Mouse (Mus musculus) thymus, adult 2 months (tissue): ENCODE data around the gene Wdr45. TPM values are rescaled to one million over a fixed set of nuclear protein-coding genes. Genes with fewer than 3 reads are reported as not detected.

Experiments
- DNase-seq: peaks from one replicate; pipeline ENCODE4 v3.0.0; 2021
- H3K27ac ChIP-seq: fragments of 200-500 bp; 2 replicates; pipeline ENCODE4 v1.5.1; 2012; ENCODE audit warnings: low read length, control low read depth; ENCODE audit not compliant: control insufficient read depth, insufficient read depth
- H3K27me3 ChIP-seq: fragments of 200-500 bp; 2 replicates; pipeline ENCODE4 v1.6.1; 2012; ENCODE audit warnings: mild to moderate bottlenecking, low read length, moderate library complexity, mixed read lengths; ENCODE audit not compliant: control insufficient read depth, insufficient read depth
- H3K36me3 ChIP-seq: fragments of 200-500 bp; 2 replicates; pipeline ENCODE4 v1.6.1; 2012; ENCODE audit warnings: mild to moderate bottlenecking, low read length, moderate library complexity; ENCODE audit not compliant: control insufficient read depth, insufficient read depth
- H3K4me1 ChIP-seq: fragments of 200-500 bp; replicated peaks from 2 replicates; pipeline ENCODE4 v1.6.1; 2012; ENCODE audit warnings: low read length; ENCODE audit not compliant: control insufficient read depth, insufficient read depth
- H3K4me3 ChIP-seq: fragments of 200-500 bp; 2 replicates; pipeline ENCODE4 v1.5.1; 2012; ENCODE audit warnings: mild to moderate bottlenecking, low read length, control low read depth, moderate library complexity; ENCODE audit not compliant: control insufficient read depth, insufficient read depth
- CTCF ChIP-seq: fragments of 200-500 bp; IDR thresholded peaks from 2 replicates; pipeline ENCODE4 v1.5.1; 2012; ENCODE audit warnings: mild to moderate bottlenecking, control low read depth, low read length, moderate library complexity, borderline replicate concordance; ENCODE audit not compliant: control insufficient read depth, poor library complexity, insufficient read depth; ENCODE audit errors: extremely low read depth
- POLR2A ChIP-seq: fragments of 200-500 bp; IDR thresholded peaks from 2 replicates; pipeline ENCODE4 v1.6.1; 2012; ENCODE audit warnings: mild to moderate bottlenecking, low read length, control low read depth, moderate library complexity; ENCODE audit not compliant: control insufficient read depth, poor library complexity, insufficient read depth; ENCODE audit errors: extremely low read depth
- WGBS: fragments of 180-500 bp; shearing (Covaris S2); methylation state at CpG from one replicate; pipeline ENCODE4 v1.1.7; 2018; 5-methylcytosine and 5-hydroxymethylcytosine counted together
- polyA plus RNA-seq: library from polyadenylated mRNA; depleted of rRNA; stranded (reverse); fragments of >200 nt; gene quantifications from 2 replicates; pipeline ENCODE4 v1.2.3, GENCODE M21; 2012

Gene Wdr45
- polyA plus RNA-seq, 1 experiment = 105 TPM

GRCm38 (mm10) chrX:7673578-7674281, 40.4 kb upstream of the Wdr45 start:
- 3% methylated on average over 12 of the region's 12 CpGs for WGBS
- H3K27ac ChIP-seq = peak overlapping the region; percentile 1; the same call in 1 of the 2 replicates
- H3K4me1 ChIP-seq = peaks cover 29% of the 10 kb centered on the region
- peak; percentile 43 for DNase-seq
- no peak overlapping the region for H3K4me3 ChIP-seq
- TF ChIP-seq CTCF (no peak), POLR2A (no peak)
- H3K36me3 ChIP-seq = no peaks in the 10 kb centered on the region
- no peaks in the 10 kb centered on the region for H3K27me3 ChIP-seq

DNA sequence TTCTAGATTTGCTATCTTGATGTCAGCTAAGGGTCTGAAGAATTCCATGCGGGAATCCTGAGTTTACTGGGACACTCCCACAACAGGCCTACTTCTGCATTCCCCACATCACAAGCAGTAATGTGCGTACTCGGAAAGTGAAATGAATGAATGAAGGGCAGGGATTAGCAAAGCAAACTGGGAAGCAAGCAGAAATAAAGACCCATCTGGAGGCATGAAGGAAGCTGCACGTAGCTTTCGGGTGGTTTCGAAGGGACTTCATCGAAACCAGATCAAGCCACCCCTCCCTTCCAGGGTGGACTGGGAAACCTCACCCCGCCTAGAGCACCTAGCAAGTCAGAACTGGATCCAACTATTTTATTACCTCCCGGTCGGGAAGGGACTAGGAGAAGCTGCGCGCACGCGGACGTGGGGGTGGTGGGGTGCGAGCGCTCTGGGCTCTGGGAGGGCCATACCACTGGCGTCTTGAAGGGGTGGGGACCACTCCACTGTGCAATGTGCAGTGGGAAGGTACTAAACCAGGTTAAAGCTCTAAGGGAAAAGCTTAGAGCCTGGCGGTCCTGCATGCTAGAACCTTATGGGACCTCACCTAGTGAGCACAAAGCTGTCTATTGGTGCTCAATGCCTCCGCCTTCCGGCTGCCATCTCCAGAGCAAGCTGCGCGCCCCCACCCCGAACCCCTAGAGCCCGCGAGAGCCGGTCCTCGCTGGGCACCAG, 39.7 kb upstream of the Wdr45 start:
- WGBS = 2% methylated on average over 28 of the region's 28 CpGs
- TF ChIP-seq POLR2A (no peak), CTCF (no peak)
- Histone ChIP-seq H3K27ac (no peak overlapping the region; the same call in 1 of the 2 replicates), H3K36me3 (no peaks in the 10 kb centered on the region), H3K27me3 (no peaks in the 10 kb centered on the region), H3K4me1 (peaks cover 29% of the 10 kb centered on the region), H3K4me3 (peak overlapping the region; percentile 64)
- DNase-seq = peak; percentile 44

- H3K27ac ChIP-seq = no peak overlapping the region
Observed at GRCm38 (mm10) chrX:7675001-7675380, 39.1 kb upstream of the Wdr45 start.

GRCm38 (mm10) chrX:7678986-7679385, 35.1 kb upstream of the Wdr45 start:
- TF ChIP-seq POLR2A (no peak), CTCF (no peak)
- DNase-seq = no peak
- 19% methylated on average over 3 of the region's 3 CpGs for WGBS
- Histone ChIP-seq H3K4me1 (peaks cover 9% of the 10 kb centered on the region; the same call in 1 of the 2 replicates), H3K27ac (no peak overlapping the region), H3K4me3 (no peak overlapping the region), H3K36me3 (no peaks in the 10 kb centered on the region), H3K27me3 (no peaks in the 10 kb centered on the region)

More at GRCm38 (mm10) chrX:7675001-7675380, 39.1 kb upstream of the Wdr45 start:
- WGBS = 11% methylated on average over 10 of the region's 10 CpGs
- TF ChIP-seq CTCF = no peak
- no peak for DNase-seq
- Histone ChIP-seq H3K4me3 (peak overlapping the region; percentile 64), H3K4me1 (peaks cover 30% of the 10 kb centered on the region), H3K36me3 (no peaks in the 10 kb centered on the region), H3K27me3 (no peaks in the 10 kb centered on the region)

GRCm38 (mm10) chrX:7679405-7680056, 34.6 kb upstream of the Wdr45 start:
- H3K27ac ChIP-seq = no peak overlapping the region
- H3K27me3 ChIP-seq = no peaks in the 10 kb centered on the region
- H3K4me1 ChIP-seq = peaks cover 6% of the 10 kb centered on the region; the same call in 1 of the 2 replicates
- H3K36me3 ChIP-seq = no peaks in the 10 kb centered on the region
- no peak overlapping the region for H3K4me3 ChIP-seq
- peak; percentile 85 for DNase-seq
- TF ChIP-seq POLR2A (no peak), CTCF (peak; percentile 82; the same call in 1 of the 2 replicates)
- WGBS = 5% methylated on average over 27 of the region's 27 CpGs

DNA sequence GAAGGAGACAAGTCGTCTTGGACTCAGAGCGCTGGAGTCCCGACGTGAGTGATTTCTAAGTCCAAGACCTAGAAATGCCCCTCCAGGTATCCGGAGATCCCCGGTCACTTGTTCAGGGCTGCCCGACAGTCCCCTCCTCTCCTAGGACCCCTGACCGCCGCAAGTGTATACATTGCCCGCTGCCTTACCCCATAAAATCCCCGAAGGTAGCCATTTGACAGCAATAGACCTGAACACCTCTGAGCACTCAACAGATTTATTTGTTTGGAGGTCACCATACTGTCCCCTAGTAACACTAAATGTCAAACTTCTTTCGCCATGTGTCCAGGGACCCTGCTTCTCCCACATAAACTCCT, 34.1 kb upstream of the Wdr45 start:
- 18% methylated on average over 12 of the region's 12 CpGs for WGBS
- Histone ChIP-seq H3K4me3 (no peak overlapping the region), H3K27ac (no peak overlapping the region), H3K36me3 (no peaks in the 10 kb centered on the region), H3K27me3 (no peaks in the 10 kb centered on the region), H3K4me1 (0 out of 2 replicates have a peak, but pooled peaks cover 3% of the 10 kb centered on the region)
- DNase-seq = no peak
- TF ChIP-seq POLR2A (no peak), CTCF (no peak)

DNA sequence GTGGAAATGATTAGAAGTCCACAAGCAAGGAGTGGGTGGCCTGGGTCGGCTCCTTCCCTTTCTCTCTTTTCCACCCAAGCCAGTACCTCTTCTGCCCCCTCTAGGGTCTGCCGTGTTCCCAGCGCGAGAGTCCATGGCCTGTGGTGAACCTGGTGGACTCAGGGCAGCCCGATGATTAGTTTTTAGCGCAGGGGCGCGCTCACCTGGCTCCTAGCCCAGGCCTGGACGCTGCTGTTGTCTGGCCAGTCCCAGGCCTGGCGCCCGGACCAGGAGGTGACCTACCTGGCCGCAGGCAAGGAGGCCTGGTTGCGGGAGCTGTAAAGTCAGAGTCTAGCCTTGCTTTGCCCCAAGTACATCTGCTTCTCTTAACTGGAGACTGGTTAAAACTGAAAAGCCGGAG, 33.3 kb upstream of the Wdr45 start, which contains the start of gene Magix:
Gene Magix, minus strand, starts transcription at position 388 of the 400 bp plus-strand sequence.
- 93% methylated on average over 14 of the region's 14 CpGs for WGBS

More for the DNA sequence above, 33.3 kb upstream of the Wdr45 start, which contains the start of gene Magix:
- no peak for DNase-seq
- H3K36me3 ChIP-seq = no peaks in the 10 kb centered on the region
- TF ChIP-seq CTCF = no peak
- H3K4me1 ChIP-seq = 0 out of 2 replicates have a peak, but pooled peaks cover 3% of the 10 kb centered on the region
- H3K4me3 ChIP-seq = no peak within 1 kb of the TSS
- H3K27me3 ChIP-seq = no peaks in the 10 kb centered on the region
- H3K27ac ChIP-seq = no peak within 1 kb of the TSS
